27 mouse cellular contexts compared by ENCODE assay signal in genomic region chr1:71688272-71688925, GRCm38 (mm10). TPM values are rescaled to one million over a fixed set of nuclear protein-coding genes. Genes with fewer than 3 reads are reported as not detected.
DNase-seq lines count a peak whose midpoint lies in the region; ATAC-seq lines count a peak whose summit lies in the region.
"Had no signal": no experiment of that assay in that cellular context is flagged by ENCODE, and none has a peak within 500 bp of the region (broad histone marks: within the 10 kb centered on the region; RNA-seq: fewer than 3 reads in every experiment).

No protein-coding gene starts in this region.

- H3K4me3 ChIP-seq in liver, embryonic 13.5 days (replicated peaks), result no peak overlapping the region
- H3K4me3 ChIP-seq in liver, embryonic 16.5 days (ENCODE audit: low read depth, low read length), result no peak overlapping the region
- H3K4me3 ChIP-seq: embryonic facial prominence, embryonic 10.5 days; embryonic facial prominence, embryonic 13.5 days; erythroblast, embryonic 14.5 days; forebrain, embryonic 12.5 days; forebrain, embryonic 15.5 days; hindbrain, embryonic 12.5 days; hindbrain, embryonic 15.5 days had no signal

- no peak overlapping the region for H3K9ac ChIP-seq in liver, embryonic 13.5 days
- no peak overlapping the region for H3K9ac ChIP-seq in liver, embryonic 16.5 days (ENCODE audit: low read depth, low read length)
- H3K9ac ChIP-seq: embryonic facial prominence, embryonic 13.5 days; forebrain, embryonic 12.5 days; forebrain, embryonic 15.5 days; hindbrain, embryonic 12.5 days; hindbrain, embryonic 15.5 days had no signal

- intact Hi-C loops in left cerebral cortex, postnatal 10 days (cut with DNase I), result no loop called here

- ATAC-seq in liver, embryonic 13.5 days (ENCODE audit: low read depth), result peak; percentile 80
- ATAC-seq in liver, embryonic 16.5 days (ENCODE audit: low read depth), result peak; percentile 65
- peak; percentile 78 for ATAC-seq in megakaryocyte-erythroid progenitor cell, adult 5-6 weeks (replicated peaks; ENCODE audit: low FRiP score, low TSS enrichment, poor library complexity, severe bottlenecking)
- ATAC-seq: activated CD4-positive, CD25-positive, alpha-beta regulatory T cell, adult 4 months; CD4-positive, CD25-positive, alpha-beta regulatory T cell, adult 4 months; forebrain, embryonic 15.5 days had no signal

- WGBS in liver, embryonic 13.5 days (ENCODE audit: insufficient replicate concordance), result 40% methylated on average over 3 of the region's 3 CpGs
- 33% methylated on average over 3 of the region's 3 CpGs for WGBS in liver, embryonic 16.5 days (ENCODE audit: insufficient replicate concordance)

- no peaks in the 10 kb centered on the region for H3K36me3 ChIP-seq in liver, embryonic 13.5 days
- H3K36me3 ChIP-seq in liver, embryonic 16.5 days (ENCODE audit: control insufficient read depth, insufficient read depth), result no peaks in the 10 kb centered on the region
- H3K36me3 ChIP-seq: embryonic facial prominence, embryonic 10.5 days; embryonic facial prominence, embryonic 13.5 days; forebrain, embryonic 12.5 days; forebrain, embryonic 15.5 days; hindbrain, embryonic 12.5 days; hindbrain, embryonic 15.5 days had no signal

- H3K27me3 ChIP-seq in liver, embryonic 13.5 days, result no peaks in the 10 kb centered on the region
- no peaks in the 10 kb centered on the region for H3K27me3 ChIP-seq in liver, embryonic 16.5 days (ENCODE audit: control insufficient read depth, insufficient read depth, low read depth, low read length)
- H3K27me3 ChIP-seq: embryonic facial prominence, embryonic 13.5 days; forebrain, embryonic 12.5 days; forebrain, embryonic 15.5 days; hindbrain, embryonic 12.5 days; hindbrain, embryonic 15.5 days had no signal

- no peak overlapping the region for H3K27ac ChIP-seq in liver, embryonic 13.5 days
- H3K27ac ChIP-seq in liver, embryonic 16.5 days (ENCODE audit: low read length), result no peak overlapping the region
- H3K27ac ChIP-seq: embryonic facial prominence, embryonic 10.5 days; embryonic facial prominence, embryonic 13.5 days; forebrain, embryonic 12.5 days; forebrain, embryonic 15.5 days; hindbrain, embryonic 12.5 days; hindbrain, embryonic 15.5 days had no signal

- DNase-seq in c-Kit-positive CD71-positive TER-119-positive erythroid progenitor cells, embryonic 14.5 days (ENCODE audit: low spot score), result peak; percentile 22
- no peak for DNase-seq in liver, embryonic 13.5 days
- DNase-seq in T-cell, adult 2 months (ENCODE audit: low spot score), result no peak
- DNase-seq in left cerebral cortex, postnatal 10 days (ENCODE audit: extremely low spot score in 1 of 2, low spot score in 2 of 2), result no peak
- no peak for DNase-seq in lung, adult 18-20 months
- DNase-seq: adrenal gland, adult 8-10 months; adrenal gland, postnatal 36 days; cerebellum, adult 11-12 months; cerebellum, adult 8-10 months; cerebellum, postnatal 10 days; cerebellum, postnatal 36 days; embryo, embryonic 11 days; gastrocnemius, postnatal 10 days; gastrocnemius, postnatal 36 days had no signal

- H3K9me3 ChIP-seq in liver, embryonic 13.5 days (replicated peaks), result no peaks in the 10 kb centered on the region
- H3K9me3 ChIP-seq in liver, embryonic 16.5 days (replicated peaks; ENCODE audit: control insufficient read depth, low read length), result no peaks in the 10 kb centered on the region
- H3K9me3 ChIP-seq: embryonic facial prominence, embryonic 10.5 days; embryonic facial prominence, embryonic 13.5 days; forebrain, embryonic 12.5 days; forebrain, embryonic 15.5 days; hindbrain, embryonic 12.5 days; hindbrain, embryonic 15.5 days had no signal

- H3K4me1 ChIP-seq in liver, embryonic 13.5 days (replicated peaks), result peaks cover 32% of the 10 kb centered on the region
- no peaks in the 10 kb centered on the region; the same call in 1 of the 2 replicates for H3K4me1 ChIP-seq in liver, embryonic 16.5 days (ENCODE audit: control insufficient read depth, low read depth, low read length)
- H3K4me1 ChIP-seq: forebrain, embryonic 12.5 days; hindbrain, embryonic 12.5 days; hindbrain, embryonic 15.5 days had no signal

- H3K4me2 ChIP-seq in liver, embryonic 13.5 days, result peak overlapping the region; percentile 37
- peak overlapping the region; percentile 14; the same call in 1 of the 2 replicates for H3K4me2 ChIP-seq in liver, embryonic 16.5 days (ENCODE audit: low read depth, low read length)
- H3K4me2 ChIP-seq: embryonic facial prominence, embryonic 13.5 days; forebrain, embryonic 12.5 days; forebrain, embryonic 15.5 days; heart, embryonic 11.5 days; hindbrain, embryonic 12.5 days; hindbrain, embryonic 15.5 days had no signal

RNA-seq across cellular contexts. Expression of gene Fn1, which starts 35.4 kb away (rescaled TPM):
- polyA plus RNA-seq in liver, embryonic 13.5 days (2015; fragmentation: Nextera tagmentation; extraction: Ambion mirVana), result 53.0 and 58.5 TPM in 2 replicates
- polyA plus RNA-seq in liver, embryonic 16.5 days (2015; fragmentation: Nextera tagmentation; extraction: Ambion mirVana), result 157 and 184 TPM in 2 replicates
- total RNA-seq in megakaryocyte-erythroid progenitor cell, adult 5-6 weeks (2014; fragmentation: Nextera tagmentation), result 0.68 TPM in 1 of 2 replicates, not detected in the other
- 1.3 and 2.2 TPM in 2 replicates for total RNA-seq in megakaryocyte-erythroid progenitor cell, adult 5-6 weeks (2017)
- total RNA-seq in left cerebral cortex, postnatal 10 days (2021), result 100 to 1,000 TPM; 109 to 121 TPM
- total RNA-seq: MEL had no signal

Comparison
In these comparisons a context has a peak if more than half of its experiments do, and no peak if none do; other contexts are left out.
1. RNA of gene Fn1, which starts 35.4 kb away (total RNA-seq): 109 to 121 TPM in left cerebral cortex, postnatal 10 days; 0.68 to 2.2 TPM in megakaryocyte-erythroid progenitor cell, adult 5-6 weeks; every median in the first group is over 10 times any median in the second.
2. Peak in every context shown above with its lines, with median percentiles within 50 percentile points of each other: ATAC-seq.